Mouse (Mus musculus): ENCODE data around the gene Coro1a.

Gene Coro1a

DNA sequence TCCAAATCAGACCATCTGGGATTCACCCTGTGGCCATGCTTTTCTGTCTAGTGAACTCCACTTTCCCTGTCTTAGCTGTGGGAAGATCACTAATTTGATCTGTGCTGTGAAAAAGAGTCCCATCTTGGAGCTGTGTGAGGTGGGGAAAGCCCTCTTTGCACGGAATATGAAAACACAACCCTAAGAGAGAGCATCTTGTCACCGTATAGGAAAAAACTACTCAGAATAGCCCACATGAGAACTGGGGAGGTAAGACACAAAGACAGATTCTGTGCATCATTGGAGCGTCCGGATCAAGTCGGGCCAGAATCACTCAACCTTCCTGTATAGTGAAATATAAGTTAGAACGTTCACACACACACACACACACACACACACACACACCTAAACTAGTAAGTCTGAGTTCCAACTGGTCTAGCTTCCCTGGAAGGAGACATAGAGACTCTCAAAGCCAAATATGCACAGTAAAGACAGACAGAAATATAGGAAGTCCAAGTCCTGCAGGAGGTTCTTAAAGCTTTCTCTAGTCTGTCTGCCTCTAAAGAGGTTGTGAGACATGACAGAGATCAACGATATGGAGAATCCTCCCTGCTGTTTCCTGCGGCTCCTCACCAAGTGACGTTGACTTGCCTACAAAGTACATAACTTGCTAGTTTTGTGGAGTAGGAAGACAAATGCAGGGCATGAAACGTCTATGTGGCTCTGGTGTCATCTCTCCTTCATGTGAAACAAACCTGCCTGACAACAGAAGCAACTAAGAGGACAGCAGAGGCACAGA is 777 bp upstream of the Coro1a start:
- in situ Hi-C loops (cut with MboI, MseI): no loop called here

DNA sequence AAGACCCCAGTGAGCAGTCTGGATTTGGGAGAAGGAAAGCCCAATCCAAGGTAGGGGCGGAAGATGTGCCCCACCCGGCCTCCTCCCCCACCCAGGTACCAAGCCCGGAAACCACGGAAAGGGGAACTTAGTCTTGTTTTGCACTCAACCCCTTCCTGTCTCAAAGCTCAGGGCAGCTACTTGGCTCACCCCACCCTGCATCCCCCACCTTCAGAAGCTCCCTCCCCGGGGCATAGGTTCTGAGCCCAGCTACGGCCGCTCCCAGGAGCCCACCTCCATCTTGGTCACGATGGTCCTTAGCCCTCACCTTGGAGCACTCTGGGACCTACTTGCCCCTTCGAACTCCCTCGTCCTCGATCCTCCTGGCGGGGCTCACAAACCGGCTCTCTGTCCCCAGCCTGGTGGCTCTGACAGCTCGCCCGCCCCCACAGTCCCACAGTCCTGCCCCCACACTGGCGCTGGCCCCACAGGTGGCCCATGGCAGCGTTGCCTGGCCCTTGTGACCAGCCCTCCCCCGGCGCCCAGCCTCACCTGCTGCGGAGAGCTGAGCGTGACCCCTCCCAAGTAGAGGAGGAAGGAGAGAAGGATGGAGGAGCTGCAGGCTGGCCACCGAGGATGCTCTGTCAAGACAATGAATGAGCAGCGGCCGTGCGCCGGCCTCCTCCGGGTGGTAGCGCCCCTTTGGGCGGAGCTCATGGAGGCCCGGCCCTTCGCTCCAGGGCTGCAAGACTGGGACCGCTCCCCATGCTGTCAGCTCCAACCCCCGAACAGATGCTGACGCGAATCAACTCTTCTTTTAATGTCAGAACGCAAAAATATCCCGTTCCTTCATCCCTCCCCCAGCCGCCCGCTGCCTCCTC is 3.2 kb downstream of the Coro1a start:
- in situ Hi-C loops (cut with MboI, MseI): loop anchor here (5.0 kb wide), 1 partner anchor 73 kb away; the partner anchor contains the start of gene Ypel3

DNA sequence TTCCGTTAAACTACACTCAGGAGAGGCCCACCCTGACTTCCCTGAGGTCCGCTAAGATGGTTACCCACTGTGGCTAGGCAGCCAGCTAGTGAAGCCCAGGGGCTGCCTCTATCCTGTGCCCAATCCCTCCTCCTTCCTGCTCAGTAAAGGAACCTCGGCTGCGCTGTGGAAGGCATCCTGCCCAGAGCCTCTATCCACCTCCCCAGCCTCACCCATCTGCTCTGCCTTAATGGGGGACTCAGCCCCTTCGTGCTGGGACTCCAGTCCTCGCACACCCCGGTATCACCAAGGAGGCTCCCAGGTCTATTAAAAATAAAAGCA is 3.9 kb downstream of the Coro1a start:
- in situ Hi-C loops (cut with MboI, MseI): loop anchor here (5.0 kb wide), 1 partner anchor 74 kb away; the partner anchor contains the start of gene Ypel3

DNA sequence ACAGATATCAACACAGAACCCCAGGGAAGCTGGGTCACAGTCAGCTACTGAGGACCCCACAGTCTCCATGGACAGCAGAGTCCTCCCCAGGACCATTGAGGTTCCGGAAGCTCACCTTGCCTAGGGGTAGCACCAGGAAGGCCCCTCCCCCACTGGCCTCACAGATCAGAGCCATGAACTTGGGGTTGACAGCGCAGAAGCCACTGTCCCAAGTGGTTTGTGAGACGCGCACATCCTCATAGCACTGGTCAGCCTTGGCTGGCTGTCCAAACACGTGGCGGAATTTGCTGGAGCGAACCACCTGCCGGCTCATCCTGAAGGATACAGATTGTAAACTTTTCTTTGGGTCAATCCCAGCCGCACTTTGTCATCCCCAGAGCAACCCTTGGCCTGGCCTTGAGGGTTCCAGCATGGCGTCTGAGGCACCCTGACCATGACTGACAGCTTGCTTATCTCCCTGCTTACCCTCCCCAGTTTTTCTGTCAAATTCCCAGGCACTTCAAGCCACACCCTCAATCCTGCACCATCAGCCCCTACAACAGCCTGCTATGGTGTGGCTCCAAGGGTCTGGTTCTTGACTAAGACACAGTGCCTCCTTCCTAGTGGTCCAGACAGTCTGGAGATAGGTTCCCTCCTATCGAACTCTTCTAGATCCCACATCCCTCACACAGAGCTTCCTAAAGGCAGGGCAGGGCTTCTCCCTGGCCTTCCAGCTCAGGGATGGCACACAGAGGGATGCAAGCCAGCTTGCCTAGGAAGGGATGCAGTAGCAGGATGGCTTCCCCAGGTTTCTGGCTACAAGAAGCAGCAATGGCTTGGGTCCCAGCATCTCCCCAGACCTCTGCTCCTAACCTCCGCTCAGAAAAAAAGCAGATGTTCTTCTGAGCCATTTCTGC is 4.5 kb downstream of the Coro1a start:
- in situ Hi-C loops (cut with MboI, MseI): loop anchor here (5.0 kb wide), 1 partner anchor 74 kb away; the partner anchor contains the start of gene Ypel3

DNA sequence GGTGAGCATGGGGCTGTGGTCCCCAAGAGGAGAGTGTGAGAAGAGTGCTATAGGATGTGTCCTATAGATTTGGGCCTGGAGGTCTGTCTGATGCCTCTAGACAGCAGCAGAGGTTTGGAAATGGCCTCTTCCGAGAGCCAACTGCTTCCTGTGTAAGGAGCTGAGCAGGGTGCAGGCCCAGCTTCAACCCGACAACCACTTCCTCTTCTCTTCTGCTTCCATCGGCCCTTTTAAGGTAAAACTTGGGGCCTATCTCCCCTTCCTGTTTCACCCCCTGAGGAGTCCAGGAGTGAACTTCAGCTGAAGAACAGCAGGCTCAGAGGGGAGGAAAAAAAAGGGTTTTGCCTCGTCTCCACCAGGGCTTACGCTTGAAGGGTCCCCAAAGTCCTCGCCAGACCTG is 5.2 kb downstream of the Coro1a start:
- in situ Hi-C loops (cut with MboI, MseI): loop anchor here (5.0 kb wide), 1 partner anchor 75 kb away; the partner anchor contains the start of gene Ypel3

DNA sequence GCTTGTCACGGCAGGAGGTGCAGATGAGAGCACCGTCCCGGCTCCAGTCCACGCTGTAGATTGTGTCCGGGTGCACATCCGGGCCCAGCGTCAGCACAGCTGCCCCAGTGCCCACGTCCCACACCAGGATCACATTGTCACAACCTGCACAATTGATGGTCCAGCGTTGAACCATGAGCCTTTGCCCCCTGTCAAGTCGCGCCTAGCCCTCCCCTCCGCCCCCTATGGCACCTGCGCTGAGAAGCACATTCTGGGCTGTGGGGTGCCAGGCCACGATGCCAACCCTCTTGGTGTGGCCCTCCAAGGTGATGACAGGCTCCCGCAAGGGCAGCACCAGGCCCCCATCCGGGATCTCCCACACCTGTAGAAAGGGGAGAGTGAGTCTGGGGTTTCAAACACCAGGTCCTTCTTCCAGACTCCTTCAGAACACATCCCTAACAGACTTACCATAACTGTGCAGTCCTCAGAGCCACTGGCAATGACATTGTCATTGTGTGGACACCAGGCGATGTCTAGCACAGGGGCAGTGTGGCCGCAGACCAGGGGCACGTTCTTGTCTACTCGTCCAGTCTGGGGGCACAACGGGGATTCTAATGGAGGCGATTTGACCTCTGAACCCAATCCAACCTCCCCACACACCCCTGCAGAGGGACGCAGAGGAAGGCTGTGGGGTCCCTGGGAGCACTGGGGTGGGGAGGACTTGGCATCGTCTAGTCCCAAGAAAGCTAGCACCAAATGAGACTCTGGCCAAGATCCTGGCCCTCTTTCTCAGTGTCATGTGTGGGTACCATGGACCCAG is 5.8 kb downstream of the Coro1a start:
- in situ Hi-C loops (cut with MboI, MseI): loop anchor here (5.0 kb wide), 1 partner anchor 76 kb away; the partner anchor contains the start of gene Ypel3

DNA sequence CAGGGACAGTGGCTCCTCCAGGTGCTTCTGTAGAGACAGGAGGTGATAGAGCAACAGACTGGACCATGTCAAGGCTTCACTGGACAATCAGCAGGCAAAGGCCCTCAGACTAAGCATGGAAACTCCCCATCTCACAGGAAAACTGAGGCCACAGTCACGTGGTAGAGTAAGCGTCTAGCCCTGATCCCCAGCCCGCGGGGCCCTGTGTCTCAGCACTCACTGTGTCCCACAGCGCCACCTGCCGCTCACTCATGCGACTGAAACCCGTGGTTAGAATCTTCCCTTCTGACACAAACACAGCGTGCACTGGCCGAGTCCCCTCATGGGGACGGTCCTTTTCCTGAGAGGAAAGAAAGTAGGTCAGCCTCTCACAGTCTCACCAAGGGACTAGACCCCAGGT is 6.5 kb downstream of the Coro1a start:
- in situ Hi-C loops (cut with MboI, MseI): loop anchor here (5.0 kb wide), 1 partner anchor 76 kb away; the partner anchor contains the start of gene Ypel3

DNA sequence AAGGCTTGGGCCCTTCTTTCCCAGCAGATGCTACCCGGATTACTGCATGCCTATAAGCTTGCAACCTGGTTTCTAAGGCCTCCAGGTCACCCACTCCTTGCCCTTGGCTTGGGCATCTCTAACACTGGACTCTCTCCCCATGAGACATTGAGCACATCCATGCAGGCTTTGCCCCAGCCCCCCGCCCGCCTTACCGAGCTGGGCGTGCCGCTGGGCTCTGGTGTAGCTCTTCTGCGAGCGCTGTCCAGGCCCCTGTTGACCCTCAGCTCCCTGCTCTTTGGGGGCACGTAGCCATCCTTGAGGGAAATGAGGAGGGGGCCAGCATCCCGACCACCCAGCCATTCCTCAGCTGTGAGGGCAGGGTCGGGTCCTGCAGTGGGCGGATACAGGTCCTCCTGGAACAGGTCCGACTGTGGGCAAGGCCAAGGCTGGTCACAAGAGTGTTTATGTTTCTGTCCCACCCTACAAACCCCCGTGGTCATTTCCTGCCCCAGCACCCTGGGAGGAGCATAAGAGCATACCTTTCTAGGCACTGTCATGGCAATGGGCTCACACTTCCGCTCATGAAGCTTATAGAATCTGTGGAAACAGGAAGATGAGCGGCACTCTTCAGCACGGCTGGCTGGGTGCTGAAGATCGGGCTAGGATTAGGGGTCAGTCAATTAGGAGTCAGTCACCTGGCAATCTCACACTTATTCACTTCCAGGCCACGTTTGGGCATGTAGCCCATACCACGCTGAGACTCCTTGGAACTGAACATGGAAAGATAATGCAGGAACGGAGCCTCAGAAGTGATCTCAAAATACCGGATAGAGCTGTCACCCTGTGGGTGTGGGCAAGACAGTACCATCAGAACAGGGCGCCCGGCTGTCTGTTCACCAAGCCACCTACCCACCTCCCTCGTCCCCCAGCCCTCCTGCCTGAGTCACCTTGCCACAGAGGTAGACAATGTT is 7.2 kb downstream of the Coro1a start:
- in situ Hi-C loops (cut with MboI, MseI): loop anchor here (5.0 kb wide), 1 partner anchor 77 kb away; the partner anchor contains the start of gene Ypel3

DNA sequence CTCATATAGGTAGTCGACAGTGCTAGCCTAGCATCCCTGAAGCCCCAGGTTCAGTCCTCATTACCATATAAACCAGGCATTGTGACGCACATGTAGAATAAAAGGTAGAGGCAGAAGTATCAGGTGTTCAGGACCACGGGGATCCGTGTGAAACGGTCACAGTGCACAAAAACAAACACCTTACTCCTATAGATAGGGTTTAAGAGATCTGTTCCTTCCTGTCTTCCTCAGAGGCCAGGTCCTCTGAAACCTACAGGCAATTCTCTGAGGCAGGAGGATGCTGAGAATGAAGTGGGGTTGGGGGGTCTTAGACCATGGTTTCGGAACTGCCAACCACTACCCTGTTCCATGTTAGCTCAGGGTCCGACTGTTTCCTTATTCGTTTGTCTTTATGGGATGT is 9.7 kb downstream of the Coro1a start:
- in situ Hi-C loops (cut with MboI, MseI): loop anchor here (10.0 kb wide), 1 partner anchor 53 kb away; the partner anchor contains the start of gene Sgf29

DNA sequence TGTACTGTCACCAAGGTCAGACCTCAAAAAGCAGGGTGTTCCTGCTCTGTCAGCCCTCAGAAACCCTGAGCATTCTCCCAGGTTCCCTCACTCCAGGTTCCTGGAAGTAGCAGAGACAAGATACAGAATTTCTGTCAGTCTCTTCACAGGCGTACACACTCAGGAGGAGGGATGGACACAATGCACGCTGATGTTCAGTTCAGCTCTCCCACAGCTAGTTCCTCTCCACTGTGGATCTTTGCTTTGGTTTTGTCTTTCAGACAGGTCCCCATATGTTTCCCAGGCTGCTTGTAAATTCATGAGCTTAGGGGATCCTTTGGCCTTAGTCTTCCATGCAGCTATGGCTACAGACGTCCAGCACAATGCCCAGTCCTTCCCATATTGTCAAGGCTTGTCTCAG is 10.7 kb downstream of the Coro1a start:
- in situ Hi-C loops (cut with MboI, MseI): loop anchor here (10.0 kb wide), 1 partner anchor 52 kb away; the partner anchor contains the start of gene Sgf29

DNA sequence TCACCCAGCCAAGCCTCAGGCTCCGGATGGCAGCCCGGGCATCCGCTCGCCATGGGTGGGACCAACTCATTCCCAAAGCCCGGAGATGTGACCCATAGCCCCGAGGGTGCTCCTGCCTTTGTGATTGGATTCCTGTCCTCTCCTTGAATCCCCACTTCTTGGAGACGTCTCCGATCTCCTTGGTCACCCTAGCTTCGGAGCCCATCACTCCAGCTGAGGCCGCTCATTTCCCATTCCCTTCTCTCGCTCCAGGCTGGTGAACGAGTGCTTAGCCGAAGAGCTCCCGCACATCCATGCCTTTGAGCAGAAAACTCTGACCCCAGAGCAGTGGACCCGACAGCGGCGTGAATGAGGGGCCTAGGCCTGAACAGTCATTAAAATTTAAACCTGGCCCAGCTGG is 11.3 kb downstream of the Coro1a start:
- in situ Hi-C loops (cut with MboI, MseI): loop anchor here (10.0 kb wide), 1 partner anchor 52 kb away; the partner anchor contains the start of gene Sgf29

DNA sequence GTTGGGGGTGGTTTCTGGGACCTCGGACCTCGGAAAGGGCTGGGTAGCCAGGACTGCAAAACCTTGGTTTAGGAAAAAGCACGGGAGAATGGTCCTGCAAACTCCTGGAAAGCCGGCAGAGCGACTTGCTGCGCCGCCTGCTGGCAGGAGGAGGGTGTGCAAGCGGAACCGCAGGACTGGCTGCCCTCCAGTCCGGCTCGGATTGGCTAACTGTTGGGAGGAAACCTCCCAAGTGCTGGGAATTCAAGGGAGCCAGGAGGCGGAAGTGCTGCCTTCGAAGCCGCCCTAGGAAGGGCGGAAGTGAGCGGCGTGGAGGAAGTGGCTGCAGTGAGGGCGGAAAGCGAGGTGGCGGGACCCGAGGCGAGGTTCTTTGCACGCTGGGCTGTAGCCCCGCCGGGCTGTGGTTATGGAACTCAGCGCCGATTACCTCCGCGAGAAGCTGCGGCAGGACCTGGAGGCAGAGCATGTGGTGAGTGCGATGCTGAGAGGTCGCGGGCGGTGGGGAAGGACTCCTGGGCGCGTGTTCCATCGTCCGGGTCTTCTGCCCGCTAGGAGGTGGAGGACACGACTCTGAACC is 11.9 kb downstream of the Coro1a start, which contains the start of gene Slx1b:
Gene Slx1b (minus strand): TSS at position 154 of the 577 bp plus-strand sequence.
- in situ Hi-C loops (cut with MboI, MseI): loop anchor here (10.0 kb wide), 1 partner anchor 51 kb away; the partner anchor contains the start of gene Sgf29

DNA sequence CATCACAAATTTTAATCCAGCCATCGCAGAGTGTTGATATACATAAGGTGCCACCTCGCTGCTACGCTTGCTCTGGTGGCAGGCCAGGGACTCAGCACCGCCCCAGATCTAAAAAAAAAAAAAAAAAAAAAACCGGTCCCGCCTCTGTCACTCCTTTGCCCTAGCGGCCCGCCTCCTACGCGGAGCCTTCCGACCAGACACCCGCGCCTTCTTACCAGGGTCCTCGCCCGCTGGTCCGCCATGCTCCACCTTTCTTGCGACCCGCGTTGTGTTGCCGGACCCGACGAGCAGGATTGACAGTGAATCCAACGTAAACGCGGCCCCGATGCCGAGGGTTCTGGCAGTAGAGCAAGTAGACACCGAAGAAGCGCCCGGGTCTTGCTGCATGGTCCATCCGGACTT is 12.4 kb downstream of the Coro1a start, which contains the start of gene Bola2:
Gene Bola2 (plus strand): TSS at position 192 of the 402 bp plus-strand sequence.
- in situ Hi-C loops (cut with MboI, MseI): loop anchor here (10.0 kb wide), 1 partner anchor 50 kb away; the partner anchor contains the start of gene Sgf29

DNA sequence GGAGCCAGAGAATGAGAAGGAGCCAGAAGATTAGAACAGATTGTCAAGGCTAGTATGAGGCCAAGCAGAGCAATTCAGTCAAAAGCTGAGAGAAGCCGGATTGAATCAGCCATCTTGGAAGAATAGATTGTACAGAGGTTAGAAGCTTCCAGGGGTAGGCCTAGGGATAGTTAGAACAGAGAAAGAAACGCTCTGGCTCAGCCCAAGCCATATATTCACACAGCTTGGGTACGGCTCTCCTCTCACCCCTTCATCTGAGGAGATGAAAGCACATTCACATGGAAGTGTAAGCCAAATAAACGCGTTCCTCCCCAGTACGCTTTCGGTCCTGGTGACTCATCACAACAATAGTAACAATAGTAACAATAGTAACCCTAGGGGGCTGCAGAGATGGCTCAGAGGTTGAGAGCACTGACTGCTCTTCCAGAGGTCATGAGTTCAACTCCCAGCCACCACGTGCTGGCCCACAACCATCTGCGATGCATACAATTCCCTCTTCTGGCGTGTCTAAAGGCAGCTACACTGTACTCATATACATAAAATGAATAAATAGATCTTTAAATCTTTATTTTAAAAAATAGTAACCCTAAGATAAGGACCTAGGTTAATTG is 13.0 kb downstream of the Coro1a start:
- in situ Hi-C loops (cut with MboI, MseI): loop anchor here (10.0 kb wide), 1 partner anchor 50 kb away; the partner anchor contains the start of gene Sgf29

DNA sequence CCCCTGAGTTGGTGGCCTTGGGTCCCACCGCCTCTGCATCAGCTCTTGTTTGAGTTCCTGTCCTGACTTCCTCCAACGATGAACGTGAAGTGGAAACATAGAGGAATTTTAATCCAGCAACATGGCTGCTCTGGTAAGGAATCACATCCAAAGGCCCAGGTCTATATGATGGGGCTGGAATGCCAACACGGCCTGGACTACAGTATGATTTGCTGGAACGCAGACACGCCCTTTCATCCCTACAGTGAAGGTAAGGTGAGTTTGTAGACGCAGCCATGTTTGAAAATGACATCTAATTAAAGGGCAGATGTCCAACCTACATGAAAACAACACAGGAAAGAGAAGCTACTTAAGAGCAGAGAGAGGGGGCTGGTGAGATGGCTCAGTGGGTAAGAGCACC is 13.8 kb downstream of the Coro1a start:
- in situ Hi-C loops (cut with MboI, MseI): loop anchor here (10.0 kb wide), 1 partner anchor 49 kb away; the partner anchor contains the start of gene Sgf29

DNA sequence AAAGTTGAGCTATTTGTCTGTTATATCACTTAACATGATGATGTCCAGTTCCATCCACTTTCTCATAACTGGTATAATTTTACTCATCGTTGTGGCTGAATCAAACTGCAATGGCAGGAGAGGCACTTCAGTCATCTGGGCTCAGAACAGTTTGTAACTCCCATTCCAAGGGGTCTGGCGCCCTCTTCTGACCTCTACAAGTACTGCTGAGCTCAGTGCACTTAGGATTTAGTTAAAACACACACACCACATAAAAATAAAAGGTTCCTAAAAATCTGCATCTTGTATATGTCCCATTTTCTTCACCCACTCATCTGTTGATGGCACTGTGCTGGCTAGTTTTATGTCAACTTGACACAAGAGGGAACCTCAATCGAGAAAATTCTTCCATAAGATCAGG is 14.3 kb downstream of the Coro1a start:
- in situ Hi-C loops (cut with MboI, MseI): loop anchor here (10.0 kb wide), 1 partner anchor 48 kb away; the partner anchor contains the start of gene Sgf29

DNA sequence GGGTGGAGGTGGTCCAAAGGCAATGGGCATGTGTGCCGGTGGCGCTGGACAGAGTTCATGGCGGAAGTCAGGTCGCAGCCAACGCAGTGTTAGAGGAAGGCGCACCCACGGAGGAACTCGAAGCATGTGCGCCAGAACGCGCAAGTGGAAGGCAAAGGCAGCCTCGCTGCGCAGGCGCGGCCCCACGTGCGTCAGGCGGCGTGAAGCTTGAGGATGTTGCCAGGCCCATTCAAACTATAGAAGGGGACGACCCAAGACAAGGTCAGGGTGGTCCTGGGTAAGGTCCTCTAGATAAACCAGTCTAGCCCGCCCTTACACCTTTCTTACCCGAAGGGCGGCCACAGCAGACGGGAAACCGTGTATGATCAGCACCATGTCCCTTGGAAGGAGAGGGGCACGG is 15.2 kb downstream of the Coro1a start:
- in situ Hi-C loops (cut with MboI, MseI): loop anchor here (10.0 kb wide), 1 partner anchor 48 kb away; the partner anchor contains the start of gene Sgf29
